Mouse (Mus musculus): ENCODE results near the gene Ldhal6b. TPM values are rescaled to one million over a fixed set of nuclear protein-coding genes. Genes with fewer than 3 reads are reported as not detected.

The Ldhal6b gene
- total RNA-seq, 2 experiments from 2014 or later = 1.9 to 2.0 TPM

DNA sequence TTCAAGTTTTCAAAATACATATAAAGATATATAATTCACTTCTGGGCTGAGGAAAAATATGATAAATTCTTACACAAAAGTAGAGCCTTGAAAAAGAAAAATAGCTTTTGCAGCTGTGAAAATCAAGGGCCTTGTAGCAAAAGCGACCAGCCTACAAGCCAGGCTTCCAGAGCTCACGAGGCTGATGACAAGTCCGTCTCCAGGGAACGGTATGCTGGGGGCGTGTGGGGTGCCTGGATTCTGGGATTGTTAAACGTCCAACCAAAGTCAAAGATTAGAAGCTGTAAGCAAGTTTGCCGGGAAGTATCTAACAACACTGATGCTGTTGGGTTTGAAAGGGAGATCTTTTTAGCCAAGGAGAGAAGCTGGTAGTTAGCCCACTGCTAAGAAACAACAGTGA lies 47.0 kb downstream of the Ldhal6b start:
- intact Hi-C loops (cut with DNase I) = no loop called here
- no peak for DNase-seq

DNA sequence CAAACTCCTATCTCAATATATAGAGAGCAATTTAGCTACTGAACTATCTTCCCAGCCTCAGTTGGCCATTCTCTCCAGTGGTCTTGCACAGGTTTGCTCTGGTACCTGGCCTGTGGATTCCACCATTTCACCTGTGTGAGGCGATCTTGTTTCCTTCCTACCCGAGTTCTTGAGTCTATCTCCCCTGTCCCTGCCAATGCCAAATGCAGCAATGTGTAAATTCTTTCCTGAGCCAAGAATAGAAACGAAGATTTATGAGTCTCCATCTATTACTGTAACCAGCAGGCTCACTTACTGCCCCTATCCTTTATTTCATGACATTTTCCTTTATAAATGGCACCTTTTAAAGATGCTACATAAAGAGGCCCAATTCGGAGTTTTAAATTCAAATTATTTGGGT lies 47.5 kb downstream of the Ldhal6b start:
- intact Hi-C loops (cut with DNase I) = no loop called here
- DNase-seq = no peak

Small RNAs within 50 kb of the gene (microRNA-seq; reads per million reads assigned to microRNA genes)
- gene Gm22475 = not detected

Other genes starting within 250 kb of the Ldhal6b start
- 10 to 100 TPM; 67.6 to 71.8 TPM for gene Tmem242, start 21.5 kb upstream of the Ldhal6b start, total RNA-seq (2021)
- gene Zdhhc14, start 73.8 kb upstream of the Ldhal6b start, total RNA-seq (2021) = 10 to 100 TPM; 15.1 to 15.2 TPM

All from left cerebral cortex, postnatal 4 days (tissue).